Mouse (Mus musculus) gastrocnemius, postnatal 10 days (tissue): Measurements from ENCODE around the gene Olfr1380. TPM values are rescaled to one million over a fixed set of nuclear protein-coding genes. Genes with fewer than 3 reads are reported as not detected.
"Not testable (repeated sequence)": the region's sequence is repeated elsewhere in the genome, so short reads cannot be mapped to it uniquely, and the experiment has no call there.

ENCODE experiments used
- DNase-seq: peaks from one replicate; pipeline ENCODE4 v3.0.0; 2021; ENCODE audit warnings: mixed read lengths
- long read RNA-seq, 2 experiments: library from polyadenylated mRNA; stranded (forward); transcript quantifications; one replicate each; pipeline ENCODE4 v2.0.0; 2021
- total RNA-seq, 2 experiments: library from RNA; stranded (reverse); gene quantifications; 2 replicates each; pipeline ENCODE4 v1.2.3; 2021

Gene Olfr1380
- total RNA-seq, result not detected
- long read RNA-seq, experiment 1, result 0 reads
- long read RNA-seq, experiment 2, result 0 reads

DNA sequence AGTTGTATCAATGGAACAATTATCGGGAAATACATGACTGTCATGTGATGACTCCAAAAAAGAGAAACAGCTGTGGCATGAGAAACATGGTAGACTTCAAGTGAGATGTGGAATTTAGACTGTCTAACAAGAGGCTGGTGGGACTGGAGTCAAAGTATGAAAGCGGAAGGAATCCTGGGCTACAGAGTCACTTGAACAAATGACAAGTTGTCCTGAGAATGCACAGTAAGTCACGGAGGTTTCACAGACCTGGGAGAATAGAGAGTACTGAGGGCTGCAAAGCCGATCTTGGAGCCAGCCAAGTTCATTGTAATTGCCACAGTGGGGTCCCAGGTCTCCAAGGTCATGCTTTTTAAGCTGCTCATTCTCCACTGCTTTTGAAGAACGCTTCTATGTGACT lies at the start of gene Olfr1380:
Olfr1380 (plus strand) TSS at position 301 of the 400 bp plus-strand sequence.
- DNase-seq, result not testable (repeated sequence)

DNA sequence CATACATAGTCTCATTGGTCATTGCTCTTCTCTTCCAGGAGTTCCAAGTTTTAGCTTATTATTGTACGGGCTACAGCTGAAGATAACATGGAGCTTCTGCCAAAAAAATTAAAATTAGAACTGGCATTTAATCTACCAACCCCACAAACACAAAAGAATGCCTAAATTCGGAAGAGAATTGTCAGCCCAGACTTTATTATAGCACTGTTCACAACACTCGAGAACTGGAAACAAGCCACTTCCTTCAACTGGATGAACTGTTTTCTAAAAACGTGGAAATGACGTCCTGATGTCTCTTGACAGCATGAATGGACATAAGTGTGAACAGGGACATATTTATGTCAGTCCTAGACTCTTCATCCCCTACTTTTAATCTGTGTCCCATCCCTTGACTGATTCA lies 38.6 kb upstream of the Olfr1380 start:
- no peak for DNase-seq

DNA sequence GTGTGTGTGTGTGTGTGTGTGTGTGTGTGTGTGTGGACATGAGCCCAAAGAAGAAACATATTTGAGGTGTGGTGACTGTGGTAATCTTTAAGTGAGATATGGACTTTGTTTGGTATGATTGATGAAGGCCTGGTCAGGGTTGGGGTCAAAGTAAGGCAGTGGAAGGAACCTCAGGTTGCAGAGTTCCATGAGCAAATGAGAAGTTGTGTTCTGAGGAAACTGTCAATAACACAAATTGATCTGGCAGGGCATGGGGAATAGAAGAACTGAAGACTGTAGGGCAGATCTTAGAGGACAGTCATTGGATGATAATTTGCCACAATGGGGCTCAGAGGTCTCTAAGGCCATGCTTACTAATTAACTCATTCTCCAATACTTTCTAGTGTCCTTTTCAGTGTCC lies 37.3 kb upstream of the Olfr1380 start, which contains the start of gene Olfr1383:
Olfr1383 (plus strand) TSS at position 301 of the 400 bp plus-strand sequence.
- DNase-seq, result no peak

DNA sequence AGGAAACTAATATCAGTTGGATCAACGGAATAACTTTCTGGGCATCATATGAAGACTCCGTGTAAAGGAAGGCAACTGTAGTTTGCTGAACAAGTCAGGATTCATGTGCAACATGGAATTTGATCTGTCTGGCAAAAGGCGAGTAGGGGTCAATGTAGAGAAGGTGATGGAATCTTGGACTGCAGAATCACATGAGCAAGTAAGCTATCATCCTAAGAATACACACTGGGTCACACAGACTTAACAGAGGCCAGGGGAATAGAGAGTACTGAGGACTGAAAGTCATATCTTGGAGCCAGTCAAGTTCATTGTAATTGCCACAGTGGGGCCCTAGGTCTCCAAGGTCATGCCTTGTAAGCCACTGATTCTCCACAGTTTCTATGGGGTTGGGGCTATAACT lies 28.7 kb upstream of the Olfr1380 start, which contains the start of gene Olfr1382:
Olfr1382 (plus strand) TSS at position 301 of the 400 bp plus-strand sequence.
- DNase-seq, result no peak

DNA sequence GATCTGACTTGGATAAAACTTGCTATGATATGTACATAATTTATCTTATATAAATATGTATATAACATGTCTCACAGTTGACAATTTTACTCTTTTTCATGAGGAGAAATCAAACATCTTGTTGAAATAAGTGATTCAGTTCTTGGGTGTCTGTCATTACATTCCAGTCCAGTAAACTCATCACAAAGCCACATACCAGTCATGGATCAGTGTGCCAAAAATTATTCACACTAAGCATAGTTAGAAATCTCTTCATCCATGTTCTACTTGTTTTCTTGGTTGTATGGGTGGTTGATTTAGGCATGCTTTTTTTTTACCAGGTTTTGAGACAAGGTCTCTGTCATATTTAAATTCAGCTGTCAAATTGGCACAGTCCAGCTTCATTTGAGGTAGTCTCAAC lies 23.9 kb upstream of the Olfr1380 start:
- DNase-seq, result no peak

DNA sequence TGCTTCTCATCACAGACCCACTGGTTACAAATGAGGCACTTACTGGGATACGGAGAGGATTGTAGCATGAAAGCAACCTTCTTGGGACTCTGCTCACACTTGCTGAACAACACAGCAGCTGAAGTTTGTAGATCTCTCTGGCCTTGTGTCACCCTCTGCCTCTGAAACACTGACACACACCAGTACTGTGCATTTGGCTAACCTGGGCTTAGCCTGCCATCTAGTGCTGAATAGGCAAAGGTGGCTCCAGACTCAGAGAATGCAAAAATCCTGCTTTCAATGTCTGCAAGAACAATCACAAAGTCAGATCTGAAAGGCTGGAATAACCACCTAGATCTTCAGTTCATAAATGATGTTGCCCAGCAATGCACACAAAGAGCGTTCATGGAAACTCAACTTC lies 20.0 kb upstream of the Olfr1380 start:
- DNase-seq, result not testable (repeated sequence)

DNA sequence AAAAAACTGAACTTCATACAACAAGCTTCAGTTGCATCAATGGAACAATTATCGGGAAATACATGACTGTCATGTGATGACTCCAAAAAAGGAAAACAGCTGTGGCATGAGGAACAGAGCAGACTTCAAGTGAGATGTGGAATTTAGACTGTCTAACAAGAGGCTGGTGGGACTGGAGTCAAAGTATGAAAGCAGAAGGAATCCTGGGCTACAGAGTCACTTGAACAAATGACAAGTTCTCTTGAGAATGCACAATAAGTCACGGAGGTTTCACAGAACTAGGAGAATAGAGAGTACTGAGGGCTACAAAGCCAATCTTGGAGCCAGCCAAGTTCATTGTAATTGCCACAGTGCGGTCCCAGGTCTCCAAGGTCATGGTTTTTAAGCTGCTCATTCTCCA lies 13.5 kb upstream of the Olfr1380 start, which contains the start of gene Olfr1381:
Olfr1381 (plus strand) TSS at position 301 of the 400 bp plus-strand sequence.
- DNase-seq, result not testable (repeated sequence)

DNA sequence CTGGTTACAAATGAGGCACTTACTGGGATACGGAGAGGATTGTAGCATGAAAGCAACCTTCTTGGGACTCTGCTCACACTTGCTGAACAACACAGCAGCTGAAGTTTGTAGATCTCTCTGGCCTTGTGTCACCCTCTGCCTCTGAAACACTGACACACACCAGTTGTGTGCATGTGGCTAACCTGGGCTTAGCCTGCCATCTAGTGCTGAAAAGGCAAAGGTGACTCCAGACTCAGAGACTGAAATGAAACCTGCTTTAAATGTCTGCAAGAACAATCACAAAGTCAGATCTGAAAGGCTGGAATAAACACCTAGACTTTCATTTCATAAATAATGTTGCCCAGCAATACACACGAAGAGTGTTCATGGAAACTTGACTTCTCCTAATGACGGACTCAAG lies 2.6 kb upstream of the Olfr1380 start:
- not testable (repeated sequence) for DNase-seq

DNA sequence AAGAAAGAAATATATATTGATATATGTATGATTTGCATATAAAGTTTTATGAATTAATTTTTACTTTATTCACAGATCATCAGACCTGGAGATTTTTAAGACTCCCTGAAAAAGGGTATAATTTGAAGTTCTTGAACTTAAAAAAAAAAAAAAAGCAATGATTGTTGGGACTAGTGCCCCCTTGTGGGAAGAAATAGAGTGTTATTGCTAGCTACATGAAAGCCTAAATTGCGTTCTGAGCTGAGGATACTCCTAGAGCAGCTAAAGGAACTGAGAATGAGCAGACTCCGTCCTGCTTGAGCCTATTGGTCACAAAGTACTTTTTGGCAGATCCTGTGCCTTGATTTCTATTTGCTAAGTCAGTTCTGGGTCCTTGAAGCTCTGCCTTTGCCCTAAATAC lies 18.4 kb downstream of the Olfr1380 start:
- DNase-seq, result not testable (repeated sequence)

DNA sequence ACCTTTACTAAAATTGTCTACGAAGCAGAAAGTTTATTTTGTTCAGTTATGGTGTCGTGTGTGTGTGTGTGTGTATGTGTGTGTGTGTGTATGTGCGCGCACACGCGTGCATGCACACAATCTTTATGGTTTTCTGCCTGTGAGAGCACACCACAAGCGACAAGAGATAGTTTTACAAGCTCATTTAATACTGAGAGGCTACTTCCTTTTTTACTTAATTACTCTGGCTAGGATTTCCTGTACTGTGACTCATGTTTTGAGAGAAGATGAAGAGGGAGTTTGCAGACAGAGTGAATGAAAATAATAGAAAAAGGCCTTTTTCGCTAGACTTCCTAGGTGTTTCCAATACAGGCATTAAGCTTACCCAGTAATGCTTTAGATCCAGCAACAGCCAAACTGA lies 23.8 kb downstream of the Olfr1380 start:
- not testable (repeated sequence) for DNase-seq

DNA sequence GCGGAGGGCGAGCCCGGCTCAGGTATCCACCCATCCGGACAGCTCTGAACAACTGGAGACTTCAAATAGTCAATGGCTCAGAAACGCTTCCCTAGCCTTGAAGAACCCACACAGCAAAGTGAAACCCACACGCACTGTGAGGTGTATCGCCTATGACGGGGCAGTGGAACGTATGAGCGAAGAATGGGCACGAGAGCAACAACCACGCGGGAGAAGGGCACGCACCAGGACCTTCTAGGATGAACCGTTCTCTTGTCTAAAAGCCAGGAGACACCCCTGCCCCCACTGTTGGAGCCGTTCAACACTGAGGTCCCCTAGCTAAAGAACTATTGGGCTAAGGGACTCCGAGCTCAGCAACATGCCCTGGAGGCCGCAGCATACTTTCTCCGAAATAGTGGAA lies 33.5 kb downstream of the Olfr1380 start:
- DNase-seq, result no peak

DNA sequence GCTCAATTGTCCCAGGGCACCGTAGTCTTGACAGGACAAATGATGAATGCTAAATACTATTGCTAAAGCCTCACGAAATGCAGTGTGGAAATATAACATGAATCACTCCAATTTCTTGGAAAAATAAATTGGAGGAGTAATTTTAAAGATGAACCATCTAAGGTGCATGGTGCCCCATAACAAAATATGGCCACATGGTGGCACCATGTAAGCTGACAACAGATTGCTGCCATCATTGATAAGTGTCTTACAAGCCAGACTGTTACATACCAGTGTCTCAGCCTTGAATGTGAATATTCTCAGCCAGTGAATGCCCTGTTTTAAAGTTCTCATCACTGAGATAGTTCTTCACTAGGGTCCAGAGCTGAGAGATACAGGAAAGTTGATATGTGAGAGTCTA lies 40.5 kb downstream of the Olfr1380 start:
- not testable (repeated sequence) for DNase-seq

DNA sequence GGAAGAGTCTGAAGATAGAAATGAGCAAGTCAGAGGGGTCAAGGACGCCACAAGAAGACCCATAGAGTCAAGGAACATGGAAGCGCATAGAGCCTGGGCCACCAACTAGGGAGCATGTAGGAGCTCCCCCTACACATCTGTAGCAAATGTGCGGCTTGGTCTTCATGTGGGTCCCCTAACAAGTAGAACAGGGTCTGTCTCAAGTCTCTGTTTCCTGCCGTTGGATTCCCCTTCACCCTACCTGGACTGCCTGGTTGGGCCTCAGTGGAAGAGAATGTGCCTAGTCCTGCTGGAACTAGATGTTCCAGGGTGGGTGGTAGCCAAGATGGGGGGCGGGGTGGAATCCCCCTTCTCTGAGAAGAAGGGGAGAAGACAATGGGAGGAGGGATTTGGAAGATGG lies 51.6 kb downstream of the Olfr1380 start:
- DNase-seq, result not testable (repeated sequence)

DNA sequence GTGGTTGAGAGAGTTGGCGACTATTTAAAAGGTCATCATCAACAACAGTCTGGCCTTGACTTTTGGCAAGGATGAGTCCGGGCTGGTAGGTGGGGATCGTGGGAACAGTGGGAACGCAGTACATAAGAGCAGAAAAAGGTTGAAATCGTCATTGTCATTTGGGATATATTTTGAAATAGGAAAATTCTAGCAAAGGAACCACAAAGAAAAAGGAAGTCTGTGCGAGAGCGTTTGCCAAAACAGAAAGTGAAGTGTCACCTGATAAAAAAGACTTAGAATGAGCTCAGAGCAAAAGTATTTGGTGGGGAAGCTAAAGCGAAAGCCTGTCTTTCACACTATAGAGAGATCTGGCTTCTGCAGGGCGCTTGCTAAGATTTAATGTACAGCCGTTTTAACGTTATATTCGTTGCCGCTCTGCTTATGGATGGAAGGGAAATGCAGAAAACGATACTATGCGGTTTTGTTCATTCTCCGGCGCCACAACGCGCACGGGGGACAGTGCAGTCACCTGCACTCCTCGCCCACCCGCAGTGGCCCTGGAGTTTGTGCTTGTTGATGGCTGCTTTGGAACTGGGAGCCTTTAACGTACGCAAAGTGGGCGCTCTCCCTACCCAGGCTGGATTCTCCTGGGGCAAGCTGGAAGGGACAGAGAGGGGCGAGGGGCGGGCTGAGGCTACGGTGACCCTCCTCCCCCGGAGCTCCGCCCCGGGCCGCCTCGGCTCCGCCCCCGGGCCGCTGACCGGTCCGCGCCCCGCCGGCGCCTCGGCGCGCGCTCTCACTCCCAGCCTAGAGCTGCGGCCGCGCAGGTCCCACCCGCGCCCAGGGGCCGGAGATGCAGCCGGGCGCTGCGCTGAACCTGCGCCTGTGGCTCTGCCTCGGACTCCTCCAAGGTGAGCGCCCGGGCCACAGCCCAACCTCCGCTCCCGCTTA lies 52.5 kb downstream of the Olfr1380 start, which contains the start of gene Flt4:
Flt4 (plus strand) TSS at position 326 of the 930 bp plus-strand sequence.
- not testable (repeated sequence) for DNase-seq

DNA sequence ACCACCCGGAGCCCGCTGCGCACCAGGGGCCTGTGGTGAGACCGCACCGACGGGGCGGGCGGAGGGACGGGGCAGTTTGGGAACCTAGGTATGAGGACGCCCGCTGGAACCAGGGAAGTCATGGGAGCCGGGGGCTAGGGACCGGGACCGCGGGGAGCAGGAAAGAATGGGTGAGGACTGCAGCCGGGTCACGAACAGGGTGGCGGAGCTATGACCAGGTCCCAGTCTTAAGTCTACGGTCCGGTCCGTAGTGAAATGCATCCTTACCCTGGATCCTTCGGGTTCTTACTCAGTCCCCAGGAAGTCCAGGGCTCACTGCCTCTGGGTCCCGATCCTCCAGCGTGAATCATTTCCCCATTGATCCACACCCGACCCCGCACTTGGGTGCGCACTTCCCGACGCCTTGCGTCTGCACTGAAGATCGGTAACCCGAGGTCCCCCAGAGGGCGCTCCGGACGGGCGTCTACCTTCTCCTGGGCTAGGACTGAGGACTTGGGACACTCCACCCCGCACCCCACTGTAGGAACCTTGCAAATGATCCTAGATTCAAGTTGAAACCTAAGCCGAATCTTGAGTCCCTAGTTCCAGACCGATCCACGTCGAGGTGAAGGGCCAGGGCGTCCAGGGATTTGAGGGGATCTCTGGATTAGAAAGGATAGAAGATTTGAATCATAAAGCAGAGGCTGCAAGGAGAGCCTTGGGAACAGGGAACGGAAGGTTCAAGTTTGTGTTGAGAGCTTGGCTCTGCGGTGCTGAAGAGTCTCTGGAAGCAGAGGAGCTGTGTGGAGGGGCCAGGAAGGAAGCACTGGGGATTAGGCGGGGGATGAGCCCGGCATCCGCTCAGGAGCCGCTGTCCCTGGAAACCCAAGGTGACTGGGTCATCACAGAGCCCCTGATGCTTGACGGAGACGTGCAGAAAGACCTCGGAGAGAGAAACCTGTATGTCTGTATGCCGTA lies 53.5 kb downstream of the Olfr1380 start:
- DNase-seq, result not testable (repeated sequence)

DNA sequence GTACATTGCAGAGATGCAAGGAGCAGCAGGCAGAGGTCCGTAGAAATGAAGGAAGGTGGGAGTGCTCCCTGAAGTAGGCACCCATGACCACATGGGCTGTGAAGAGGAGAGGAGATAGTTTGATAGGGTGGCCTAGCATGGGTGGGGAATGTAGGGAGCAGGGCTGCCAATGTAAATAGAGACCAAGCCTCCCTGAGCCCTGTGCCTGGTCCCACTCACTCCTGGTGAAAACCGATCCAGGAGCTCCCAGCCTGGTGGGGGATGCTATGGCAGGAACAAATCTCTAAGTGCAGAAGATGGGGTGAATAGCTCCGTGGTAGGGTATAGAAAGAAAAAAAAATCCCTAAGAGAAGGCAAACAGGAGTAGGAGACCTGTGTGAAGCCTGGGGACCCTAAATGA lies 54.7 kb downstream of the Olfr1380 start:
- not testable (repeated sequence) for DNase-seq

DNA sequence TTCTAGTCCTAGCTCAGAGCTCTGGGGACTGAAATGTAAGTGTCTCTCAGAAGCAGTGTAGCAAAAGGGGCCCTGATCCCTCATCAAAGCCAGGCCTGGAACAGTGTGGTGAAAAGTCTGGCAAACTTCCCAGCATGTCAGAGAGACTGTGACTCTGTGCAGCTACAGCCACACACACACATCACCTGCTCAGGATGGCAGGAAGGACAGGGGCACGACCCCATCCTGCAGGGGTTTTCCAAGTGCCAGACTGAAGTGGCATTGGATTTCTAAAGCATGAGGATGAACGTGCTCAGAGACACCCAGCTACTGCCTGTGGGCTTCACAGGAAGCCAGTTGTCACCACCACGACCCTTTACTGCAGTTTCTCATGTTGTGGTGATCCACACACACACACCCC lies 55.5 kb downstream of the Olfr1380 start:
- no peak for DNase-seq

DNA sequence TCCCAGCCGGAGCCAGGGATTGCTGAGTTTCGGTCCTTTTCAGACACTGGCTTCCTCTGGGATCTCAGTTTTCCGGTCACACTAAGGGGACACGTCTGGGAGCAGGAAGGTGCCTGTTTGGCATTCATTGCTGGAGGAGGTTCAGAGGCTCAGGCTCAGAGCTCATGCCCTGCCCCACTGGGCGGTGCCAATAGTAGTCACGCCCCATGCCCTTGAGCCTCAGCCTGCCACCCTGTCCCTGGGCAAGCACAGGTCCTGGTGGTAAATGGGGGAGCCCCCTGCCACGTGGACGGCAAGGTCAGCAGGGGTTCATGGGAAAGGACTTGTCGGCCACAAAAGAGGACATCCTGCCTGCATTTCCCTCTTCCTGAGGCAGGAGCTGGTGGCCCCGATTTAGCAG lies 56.7 kb downstream of the Olfr1380 start:
- no peak for DNase-seq
